Mouse (Mus musculus): ENCODE measurements at regions not wholly inside any gene's neighbourhood (a gene's known extent, or its start where the extent isn't known, plus 50 kb on each side); places are given as distances from the start of the nearest gene placed in this dataset.

- no peak for DNase-seq (ENCODE audit: extremely low read depth, insufficient read length, low spot score)
Observed at GRCm38 (mm10) chr1:23589414-23589942, 172.1 kb upstream of the B3gat2 start.

- DNase-seq (ENCODE audit: extremely low read depth, insufficient read length, low spot score): no peak
Observed at GRCm38 (mm10) chr1:23602710-23603291, 158.8 kb upstream of the B3gat2 start.

- DNase-seq (ENCODE audit: extremely low read depth, insufficient read length, low spot score): no peak
Observed at GRCm38 (mm10) chr1:23629366-23629765, 132.2 kb upstream of the B3gat2 start.

GRCm38 (mm10) chr1:23645093-23645492, 116.5 kb upstream of the B3gat2 start:
- peak; percentile 15 for DNase-seq (ENCODE audit: extremely low read depth, insufficient read length, low spot score)

- DNase-seq (ENCODE audit: extremely low read depth, insufficient read length, low spot score): no peak
Observed at GRCm38 (mm10) chr1:23648875-23649506, 112.6 kb upstream of the B3gat2 start.

- no peak for DNase-seq (ENCODE audit: extremely low read depth, insufficient read length, low spot score)
Observed at GRCm38 (mm10) chr1:23649886-23650285, 111.7 kb upstream of the B3gat2 start.

GRCm38 (mm10) chr1:23653628-23654027, 107.9 kb upstream of the B3gat2 start:
- no peak for DNase-seq (ENCODE audit: extremely low read depth, insufficient read length, low spot score)

GRCm38 (mm10) chr1:23655768-23656167, 105.8 kb upstream of the B3gat2 start:
- no peak for DNase-seq (ENCODE audit: extremely low read depth, insufficient read length, low spot score)

- DNase-seq (ENCODE audit: extremely low read depth, insufficient read length, low spot score): no peak
Observed at GRCm38 (mm10) chr1:23656302-23656701, 105.3 kb upstream of the B3gat2 start.

- no peak for DNase-seq (ENCODE audit: extremely low read depth, insufficient read length, low spot score)
Observed at GRCm38 (mm10) chr1:23656718-23657117, 104.8 kb upstream of the B3gat2 start.

GRCm38 (mm10) chr1:23670514-23670913, 91.0 kb upstream of the B3gat2 start:
- no peak for DNase-seq (ENCODE audit: extremely low read depth, insufficient read length, low spot score)

GRCm38 (mm10) chr1:23674357-23674756, 87.2 kb upstream of the B3gat2 start:
- DNase-seq (ENCODE audit: extremely low read depth, insufficient read length, low spot score): no peak

GRCm38 (mm10) chr1:23676301-23676700, 85.3 kb upstream of the B3gat2 start:
- no peak for DNase-seq (ENCODE audit: extremely low read depth, insufficient read length, low spot score)

GRCm38 (mm10) chr1:23689398-23689797, 72.2 kb upstream of the B3gat2 start:
- DNase-seq (ENCODE audit: extremely low read depth, insufficient read length, low spot score): no peak

GRCm38 (mm10) chr1:23705489-23705888, 56.1 kb upstream of the B3gat2 start:
- no peak for DNase-seq (ENCODE audit: extremely low read depth, insufficient read length, low spot score)

- no peak for DNase-seq (ENCODE audit: extremely low read depth, insufficient read length, low spot score)
Observed at GRCm38 (mm10) chr1:23706450-23706849, 55.1 kb upstream of the B3gat2 start.
